Mouse (Mus musculus): Measurements from ENCODE around the gene Antxrl. TPM values are rescaled to one million over a fixed set of nuclear protein-coding genes. Genes with fewer than 3 reads are reported as not detected.

Gene Antxrl
- total RNA-seq, 2 experiments from 2014 or later = not detected

- no peak for DNase-seq (ENCODE audit: low spot score in 2 of 2)
Measured at GRCm38 (mm10) chr14:34103855-34104254, 51.3 kb downstream of the Antxrl start.

- DNase-seq (ENCODE audit: low spot score in 2 of 2) = peak; percentile 30
Measured at GRCm38 (mm10) chr14:34104892-34105291, 52.4 kb downstream of the Antxrl start.

DNA sequence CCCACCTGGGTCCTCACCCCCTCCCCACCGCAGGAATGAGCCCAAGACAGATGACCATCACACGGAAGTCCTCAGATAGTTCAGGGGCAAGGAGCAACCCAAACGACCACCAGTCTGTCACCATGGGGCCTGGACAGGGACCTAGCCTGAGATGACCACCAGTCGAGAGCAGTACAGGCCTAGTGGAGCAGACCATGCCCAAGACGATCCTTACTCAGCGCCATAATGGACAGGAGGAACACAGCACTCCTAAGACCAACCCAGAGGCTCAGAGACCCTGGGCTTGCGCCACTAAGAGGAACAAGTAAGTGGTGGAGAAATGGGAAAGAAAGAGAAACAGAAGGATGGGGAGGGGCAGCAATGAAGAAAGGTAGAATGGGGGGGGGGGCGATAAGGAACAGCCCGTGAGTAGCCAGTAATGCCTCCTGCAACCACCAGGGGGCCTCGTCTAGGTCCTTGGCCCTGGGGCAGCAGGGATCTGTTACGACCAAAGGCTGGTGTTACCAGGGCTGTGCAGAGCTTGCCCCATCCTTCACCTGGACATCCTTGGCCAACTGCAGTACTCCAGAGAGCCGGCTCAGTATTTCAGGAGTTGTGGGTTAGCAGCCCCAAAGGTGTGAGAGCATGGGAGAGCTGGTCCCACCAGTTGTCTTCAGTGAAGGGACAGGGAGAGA lies 54.0 kb downstream of the Antxrl start:
- DNase-seq (ENCODE audit: low spot score in 2 of 2) = peak in 1 of 2 experiments; percentile 26

- no peak for DNase-seq (ENCODE audit: low spot score in 2 of 2)
Measured at GRCm38 (mm10) chr14:34107594-34107993, 55.1 kb downstream of the Antxrl start.

DNA sequence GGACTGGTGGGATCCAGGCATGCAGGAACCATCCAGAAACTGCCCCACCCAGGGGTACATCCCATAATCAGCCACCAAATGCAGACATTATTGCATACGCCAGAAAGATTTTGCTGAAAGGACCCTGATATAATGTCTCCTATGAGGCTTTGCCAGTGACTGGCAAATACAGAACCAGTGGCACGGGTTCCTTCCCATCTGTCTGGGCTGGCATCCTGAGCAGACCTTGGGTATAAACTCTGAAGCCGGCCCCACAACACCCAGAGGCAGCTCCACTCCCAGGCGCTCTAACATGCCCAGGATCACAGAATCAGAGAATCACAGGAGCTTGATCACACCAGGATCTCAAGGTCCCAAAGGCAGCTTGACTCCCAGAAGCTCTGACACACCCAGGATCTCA lies 61.8 kb downstream of the Antxrl start:
- DNase-seq (ENCODE audit: low spot score in 2 of 2) = no peak

DNA sequence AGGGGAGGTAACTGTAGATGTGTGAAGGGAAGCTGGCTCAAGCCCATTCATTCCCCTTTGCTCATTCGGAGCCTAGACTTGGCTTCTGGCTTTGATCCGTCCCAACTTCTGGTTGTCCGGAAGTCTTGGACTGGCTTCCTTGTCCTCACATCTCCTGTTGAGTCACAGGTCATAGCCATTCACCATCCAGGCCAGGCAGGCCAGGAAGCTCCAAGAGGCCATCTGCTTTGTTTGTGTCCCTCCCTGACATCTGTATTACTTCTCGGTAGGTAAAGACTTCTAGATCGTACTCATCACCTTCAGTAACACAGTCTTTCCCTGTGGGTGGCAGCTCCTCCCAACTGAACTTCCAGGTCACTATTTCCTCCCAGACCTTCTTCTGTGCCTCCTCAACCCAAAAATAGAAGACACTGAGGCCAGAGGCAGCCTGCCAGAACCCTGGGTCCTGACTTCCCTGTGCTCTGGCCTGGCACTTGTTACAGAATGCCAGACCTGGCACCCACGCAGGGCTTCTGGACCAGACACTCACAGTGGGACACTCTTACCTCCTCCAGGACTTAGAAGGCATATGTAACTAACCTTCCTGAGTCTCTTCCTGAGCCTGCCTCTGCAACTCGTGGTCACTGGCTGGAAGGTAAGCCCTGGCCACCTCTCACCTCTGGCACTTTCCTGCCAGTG lies 66.7 kb downstream of the Antxrl start:
- DNase-seq (ENCODE audit: low spot score in 2 of 2) = no peak

GRCm38 (mm10) chr14:34120016-34120910 lies 67.8 kb downstream of the Antxrl start:
- no peak for DNase-seq (ENCODE audit: low spot score in 2 of 2)

GRCm38 (mm10) chr14:34120923-34121351 lies 68.4 kb downstream of the Antxrl start:
- DNase-seq (ENCODE audit: low spot score in 2 of 2) = no peak

- DNase-seq (ENCODE audit: low spot score in 2 of 2) = no peak
Measured at GRCm38 (mm10) chr14:34121691-34122090, 69.2 kb downstream of the Antxrl start.

Other genes with a start within 250 kb of the Antxrl start
- gene Gdf10, start 129.1 kb upstream of the Antxrl start, total RNA-seq (2021) = 10 to 100 TPM; 10.9 to 11.6 TPM
- gene Gdf2, start 111.7 kb upstream of the Antxrl start, total RNA-seq (2021) = 1 to 10 TPM in 1 of 2 experiments, under 1 TPM in 1; 0.25 to 1.5 TPM
- not detected for gene Rbp3, start 98.7 kb upstream of the Antxrl start, total RNA-seq (2021)
- under 1 TPM; 0.08 to 0.17 TPM for gene Zfp488, start 73.9 kb upstream of the Antxrl start, total RNA-seq (2021)
- not detected for gene Gm30083, start 37.5 kb upstream of the Antxrl start, total RNA-seq (2021)
- gene Gm5460, start 35.9 kb upstream of the Antxrl start, total RNA-seq (2021) = not detected
- 1 to 10 TPM; 3.7 to 4.0 TPM for gene Anxa8, start 33.3 kb downstream of the Antxrl start, total RNA-seq (2021)
- gene A630023A22Rik, start 50.0 kb downstream of the Antxrl start, total RNA-seq (2021) = not detected
- gene Npy4r, start 99.8 kb downstream of the Antxrl start, total RNA-seq (2021) = under 1 TPM in 1 of 2 experiments, not detected in 1; 0.20 TPM
- 1 to 10 TPM; 3.0 to 3.9 TPM for gene Gprin2, start 148.9 kb downstream of the Antxrl start, total RNA-seq (2021)
- 1 to 10 TPM; 1.1 to 1.3 TPM for gene Syt15, start 166.9 kb downstream of the Antxrl start, total RNA-seq (2021)

Data from adrenal gland, postnatal 4 days (tissue).